Mouse (Mus musculus): ENCODE results near the gene 9830107B12Rik. TPM values are rescaled to one million over a fixed set of nuclear protein-coding genes. Genes with fewer than 3 reads are reported as not detected.

The 9830107B12Rik gene
- polyA plus RNA-seq (2017; shearing (Covaris generic)), result not detected

DNA sequence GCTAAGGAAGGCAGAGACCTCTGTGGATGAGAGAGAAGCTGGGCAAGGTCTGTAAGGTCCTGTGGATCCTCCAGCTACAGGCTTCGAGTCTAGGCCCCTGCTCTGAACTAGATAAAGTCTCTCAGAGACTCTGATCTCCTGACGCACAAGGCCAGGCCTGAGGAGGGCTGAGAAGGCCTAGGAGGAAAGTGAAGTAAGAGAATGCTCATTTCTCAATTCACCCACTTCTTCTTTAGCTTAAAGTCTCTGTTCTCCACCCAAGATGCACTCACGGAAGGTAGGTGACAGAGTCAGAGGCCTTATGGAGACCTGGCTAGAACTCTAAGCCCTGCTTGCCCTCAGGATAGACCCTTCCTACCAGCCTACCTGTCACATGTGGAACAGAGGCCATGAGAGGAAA lies at the start of gene 9830107B12Rik:
9830107B12Rik (minus strand) TSS at position 149 of the 400 bp plus-strand sequence.

DNA sequence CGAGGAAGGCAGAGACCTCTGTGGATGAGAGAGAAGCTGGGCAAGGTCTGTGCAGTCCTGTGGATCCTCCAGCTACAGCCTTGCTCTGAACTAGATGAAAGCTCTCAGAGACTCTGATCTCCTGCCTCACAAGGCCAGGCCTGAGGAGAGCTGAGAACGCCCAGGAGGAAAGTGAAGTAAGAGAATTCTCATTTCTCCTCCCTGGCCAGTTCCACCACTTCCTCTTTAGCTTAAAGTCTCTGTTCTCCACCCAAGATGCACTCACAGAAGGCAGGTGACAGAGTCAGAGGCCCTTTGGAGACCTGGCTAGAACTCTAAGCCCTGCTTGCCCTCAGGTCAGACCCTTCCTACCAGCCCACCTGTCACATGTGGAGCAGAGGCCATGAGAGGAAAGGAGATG lies 21.0 kb upstream of the 9830107B12Rik start, which contains the start of gene A530064D06Rik:
A530064D06Rik (minus strand) TSS at position 173 of the 400 bp plus-strand sequence.

DNA sequence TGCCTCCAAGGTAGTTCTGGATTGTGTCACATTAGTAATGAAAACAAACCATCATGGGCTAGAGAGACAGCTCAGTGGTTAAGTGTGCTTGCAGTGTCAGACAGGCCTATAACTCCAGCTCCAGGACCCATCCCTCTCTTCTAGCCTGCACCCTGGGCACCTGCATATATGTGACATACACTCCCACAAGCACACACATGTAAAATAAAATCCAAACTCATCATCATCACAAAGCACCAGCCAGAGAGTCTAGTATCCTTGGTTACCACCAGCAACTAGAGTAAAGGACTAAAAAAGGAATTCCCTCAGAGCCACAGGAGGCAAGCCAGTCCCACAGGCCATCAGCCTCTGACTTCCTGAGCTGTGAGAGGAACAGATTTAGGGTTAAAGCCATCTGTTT lies 57.0 kb downstream of the 9830107B12Rik start, which contains the start of gene 1700067P10Rik:
1700067P10Rik (plus strand) TSS at position 301 of the 400 bp plus-strand sequence.

Other genes starting within 250 kb of the 9830107B12Rik start
- gene Foxp4, start 221.6 kb downstream of the 9830107B12Rik start, polyA plus RNA-seq (2017; shearing (Covaris generic)), result 10.6 TPM
- not detected for gene 1700122O11Rik, start 108.0 kb downstream of the 9830107B12Rik start, polyA plus RNA-seq (2017; shearing (Covaris generic))
- gene 1700067P10Rik, start 56.9 kb downstream of the 9830107B12Rik start, polyA plus RNA-seq (2017; shearing (Covaris generic)), result not detected
- gene A530064D06Rik, start 21.0 kb upstream of the 9830107B12Rik start, polyA plus RNA-seq (2017; shearing (Covaris generic)), result 0.16 TPM
- gene Trem1, start 86.5 kb upstream of the 9830107B12Rik start, polyA plus RNA-seq (2017; shearing (Covaris generic)), result 0.21 TPM
- not detected for gene Trem3, start 101.5 kb upstream of the 9830107B12Rik start, polyA plus RNA-seq (2017; shearing (Covaris generic))
- 0.94 TPM for gene Treml4, start 118.0 kb upstream of the 9830107B12Rik start, polyA plus RNA-seq (2017; shearing (Covaris generic))
- 1.7 TPM for gene Treml2, start 153.2 kb upstream of the 9830107B12Rik start, polyA plus RNA-seq (2017; shearing (Covaris generic))
- gene B430306N03Rik, start 169.9 kb upstream of the 9830107B12Rik start, polyA plus RNA-seq (2017; shearing (Covaris generic)), result 0.96 TPM
- gene Trem2, start 200.1 kb upstream of the 9830107B12Rik start, polyA plus RNA-seq (2017; shearing (Covaris generic)), result not detected
- not detected for gene Treml1, start 213.6 kb upstream of the 9830107B12Rik start, polyA plus RNA-seq (2017; shearing (Covaris generic))